Mouse (Mus musculus) megakaryocyte, embryonic 14.5 days (primary cell): ENCODE measurements at regions not wholly inside any gene's neighbourhood (a gene's known extent, or its start where the extent isn't known, plus 50 kb on each side); places are given as distances from the start of the nearest gene placed in this dataset.

Experiments used
- FLI1 ChIP-seq: IDR thresholded peaks from 2 replicates; pipeline ENCODE4 v1.6.1; 2012; ENCODE audit warnings: low read length, inconsistent platforms, mixed read lengths
- GATA1 ChIP-seq: IDR thresholded peaks from 3 replicates; pipeline ENCODE4 v1.6.1; 2012; ENCODE audit warnings: mixed read lengths, low read length, inconsistent platforms, borderline replicate concordance

DNA sequence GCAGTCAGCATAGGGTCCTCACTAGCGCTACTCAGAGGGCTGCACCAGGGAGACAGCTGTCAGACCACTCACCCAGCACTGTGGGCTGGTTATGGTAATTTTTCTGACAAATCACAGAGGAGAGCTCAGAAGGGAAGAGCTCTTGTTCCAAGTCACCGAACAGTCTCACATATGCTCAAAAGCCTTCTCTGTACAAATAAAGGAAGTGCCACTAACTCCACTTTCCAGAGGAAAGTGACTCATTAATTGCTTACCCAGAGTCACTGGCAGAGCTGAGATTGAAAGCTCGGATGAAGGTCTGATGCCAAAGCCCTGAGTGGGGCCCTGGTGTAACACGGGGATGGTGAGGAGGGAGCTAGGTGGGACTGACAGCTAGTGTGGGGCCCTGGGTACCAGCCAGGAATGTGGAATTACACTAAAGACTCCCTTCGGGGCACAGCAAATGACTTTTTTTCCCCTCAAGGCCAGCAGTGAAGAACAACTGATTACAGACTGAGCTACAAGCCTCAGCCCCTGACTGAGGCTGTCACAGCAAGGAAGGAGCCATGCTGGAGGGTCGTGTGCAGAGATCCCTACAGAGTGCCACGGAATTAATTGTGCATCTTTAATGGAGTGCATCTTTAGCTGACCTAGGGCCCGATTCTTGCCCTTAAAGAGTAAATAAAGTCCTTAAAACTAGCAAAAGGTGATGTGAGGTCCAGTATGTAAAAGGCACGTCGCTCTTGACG is 155.6 kb upstream of the Ubl3 start:
- TF ChIP-seq GATA1 (no peak), FLI1 (no peak)
